Mouse (Mus musculus) liver, adult 2 months (tissue): ENCODE measurements around the gene 5031439G07Rik. TPM values are rescaled to one million over a fixed set of nuclear protein-coding genes. Genes with fewer than 3 reads are reported as not detected.

Experiments used
- DNase-seq: peaks from one replicate; pipeline ENCODE4 v3.0.0-alpha.2; 2011; ENCODE audit warnings: low read depth, low spot score; ENCODE audit errors: extremely low read depth
- H3K27ac ChIP-seq: fragments of 200-500 bp; replicated peaks from 2 replicates; pipeline ENCODE4 v1.5.1; 2012; ENCODE audit warnings: low read depth, mild to moderate bottlenecking, control low read depth, inconsistent platforms, low read length; ENCODE audit not compliant: insufficient read depth
- H3K27me3 ChIP-seq: fragments of 200-500 bp; 2 replicates; pipeline ENCODE4 v1.6.1; 2012; ENCODE audit warnings: mild to moderate bottlenecking, moderate library complexity, low read length, inconsistent platforms; ENCODE audit not compliant: control insufficient read depth, insufficient read depth
- H3K36me3 ChIP-seq: fragments of 200-500 bp; 2 replicates; pipeline ENCODE4 v1.6.1; 2012; ENCODE audit warnings: low read length, inconsistent platforms; ENCODE audit not compliant: control insufficient read depth, insufficient read depth
- H3K4me1 ChIP-seq: fragments of 200-500 bp; 2 replicates; pipeline ENCODE4 v1.6.1; 2011; ENCODE audit warnings: low read length; ENCODE audit not compliant: control insufficient read depth, insufficient read depth
- H3K4me3 ChIP-seq: fragments of 200-500 bp; 2 replicates; pipeline ENCODE4 v1.5.1; 2011; ENCODE audit warnings: low read depth, mild to moderate bottlenecking, control low read depth, low read length, moderate library complexity; ENCODE audit not compliant: insufficient read depth
- H3K79me2 ChIP-seq: fragments of 200-500 bp; 2 replicates; pipeline ENCODE4 v1.6.1; 2012; ENCODE audit warnings: inconsistent platforms, mild to moderate bottlenecking, low read length, moderate library complexity; ENCODE audit not compliant: control insufficient read depth, insufficient read depth
- H3K9ac ChIP-seq: fragments of 200-500 bp; 2 replicates; pipeline ENCODE4 v1.6.1; 2012; ENCODE audit warnings: low read depth, mild to moderate bottlenecking, control low read depth, inconsistent platforms, low read length
- CTCF ChIP-seq: fragments of 200-500 bp; IDR thresholded peaks from 2 replicates; pipeline ENCODE4 v1.5.1; 2011; ENCODE audit warnings: low read depth, low read length, control low read depth
- POLR2A ChIP-seq: fragments of 200-500 bp; IDR thresholded peaks from 2 replicates; pipeline ENCODE4 v1.6.1; 2011; ENCODE audit warnings: low read length, control low read depth; ENCODE audit not compliant: insufficient read depth; ENCODE audit errors: extremely low read depth
- WGBS: fragments of 180-500 bp; shearing (Covaris S2); methylation state at CpG from one replicate; pipeline ENCODE4 v1.1.7; 2018; 5-methylcytosine and 5-hydroxymethylcytosine counted together
- polyA plus RNA-seq: library from polyadenylated mRNA; depleted of rRNA; stranded (reverse); fragments of >200 nt; gene quantifications from 2 replicates; pipeline ENCODE4 v1.2.3, GENCODE M21; 2012
- total RNA-seq: library from RNA; depleted of rRNA; stranded (reverse); fragments of >200 nt; gene quantifications from 2 replicates; pipeline ENCODE4 v1.2.3, GENCODE M21; 2014

5031439G07Rik gene
- total and polyA plus RNA-seq, 2 experiments, result 9.0 to 9.8 TPM

- Histone ChIP-seq H3K4me1 (no peaks in the 10 kb centered on the region), H3K4me3 (no peak overlapping the region), H3K9ac (no peak overlapping the region), H3K36me3 (no peaks in the 10 kb centered on the region; the same call in 1 of the 2 replicates), H3K79me2 (no peaks in the 10 kb centered on the region), H3K27me3 (no peaks in the 10 kb centered on the region), H3K27ac (no peak overlapping the region)
- no peak for TF ChIP-seq POLR2A
- TF ChIP-seq CTCF, result no peak
- 95% methylated on average over 11 of the region's 11 CpGs for WGBS
- no peak for DNase-seq
These were observed 35.1 kb downstream of the 5031439G07Rik start for GRCm38 (mm10) chr15:84953259-84953658.

DNA sequence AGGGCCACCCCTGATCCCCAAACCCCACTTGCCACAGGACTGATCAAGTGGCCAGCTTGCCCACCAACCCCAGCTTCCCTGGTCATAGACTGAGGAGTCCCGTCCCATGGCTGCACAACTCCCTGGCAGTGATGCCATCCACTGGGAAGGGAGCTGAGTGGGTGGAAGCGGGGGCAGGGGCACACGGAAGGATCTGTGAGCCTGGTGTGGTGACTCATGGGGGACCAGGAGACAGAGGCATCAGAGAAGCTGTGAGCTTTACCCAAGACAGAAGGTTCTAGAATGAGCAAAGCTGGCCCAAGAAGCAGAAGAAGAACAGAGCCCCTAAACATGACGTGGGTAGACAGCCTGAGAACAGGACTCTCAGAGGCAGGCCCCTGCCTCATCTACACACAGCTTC lies 38.3 kb downstream of the 5031439G07Rik start:
- Histone ChIP-seq H3K79me2 (no peaks in the 10 kb centered on the region), H3K27ac (no peak overlapping the region), H3K4me1 (no peaks in the 10 kb centered on the region), H3K9ac (no peak overlapping the region), H3K27me3 (no peaks in the 10 kb centered on the region), H3K4me3 (no peak overlapping the region), H3K36me3 (no peaks in the 10 kb centered on the region; the same call in 1 of the 2 replicates)
- no peak for TF ChIP-seq POLR2A
- TF ChIP-seq CTCF, result no peak
- WGBS, result 96% methylated on average over 4 of the region's 4 CpGs
- no peak for DNase-seq

GRCm38 (mm10) chr15:84948990-84949389 lies 39.4 kb downstream of the 5031439G07Rik start:
- no peaks in the 10 kb centered on the region for H3K79me2 ChIP-seq
- no peak overlapping the region for H3K4me3 ChIP-seq
- TF ChIP-seq POLR2A (no peak), CTCF (no peak)
- no peak overlapping the region for H3K9ac ChIP-seq
- DNase-seq, result no peak
- no peaks in the 10 kb centered on the region for H3K27me3 ChIP-seq
- no peaks in the 10 kb centered on the region for H3K4me1 ChIP-seq
- no peaks in the 10 kb centered on the region; the same call in 1 of the 2 replicates for H3K36me3 ChIP-seq
- WGBS, result 91% methylated on average over 14 of the region's 14 CpGs
- H3K27ac ChIP-seq, result no peak overlapping the region

DNA sequence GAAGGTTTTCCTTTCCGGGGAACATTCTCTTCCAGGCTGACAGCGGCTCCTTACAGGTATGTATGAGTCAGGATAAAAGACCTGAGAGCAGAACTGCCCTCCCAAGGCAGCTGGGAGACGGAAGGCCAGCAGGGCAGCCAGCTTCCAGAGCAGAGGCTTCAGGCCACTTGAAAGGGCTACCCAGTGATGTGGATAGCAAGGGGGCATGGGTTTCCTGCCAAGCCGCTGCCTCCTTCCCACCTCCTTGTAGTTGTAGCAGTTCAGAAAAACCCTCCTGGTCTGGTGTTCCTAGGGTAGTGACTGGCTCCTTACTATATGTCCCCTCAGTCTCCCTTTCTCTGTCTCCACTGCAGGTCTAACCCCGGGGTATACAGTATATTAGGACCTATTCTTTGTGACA lies 44.0 kb downstream of the 5031439G07Rik start:
- no peak overlapping the region for H3K9ac ChIP-seq
- H3K4me3 ChIP-seq, result no peak overlapping the region
- no peaks in the 10 kb centered on the region for H3K27me3 ChIP-seq
- H3K4me1 ChIP-seq, result no peaks in the 10 kb centered on the region
- no peak for DNase-seq
- 95% methylated on average over 5 of the region's 5 CpGs for WGBS
- H3K27ac ChIP-seq, result no peak overlapping the region
- H3K36me3 ChIP-seq, result peaks cover 12% of the 10 kb centered on the region
- no peaks in the 10 kb centered on the region for H3K79me2 ChIP-seq
- TF ChIP-seq CTCF (no peak), POLR2A (no peak)

DNA sequence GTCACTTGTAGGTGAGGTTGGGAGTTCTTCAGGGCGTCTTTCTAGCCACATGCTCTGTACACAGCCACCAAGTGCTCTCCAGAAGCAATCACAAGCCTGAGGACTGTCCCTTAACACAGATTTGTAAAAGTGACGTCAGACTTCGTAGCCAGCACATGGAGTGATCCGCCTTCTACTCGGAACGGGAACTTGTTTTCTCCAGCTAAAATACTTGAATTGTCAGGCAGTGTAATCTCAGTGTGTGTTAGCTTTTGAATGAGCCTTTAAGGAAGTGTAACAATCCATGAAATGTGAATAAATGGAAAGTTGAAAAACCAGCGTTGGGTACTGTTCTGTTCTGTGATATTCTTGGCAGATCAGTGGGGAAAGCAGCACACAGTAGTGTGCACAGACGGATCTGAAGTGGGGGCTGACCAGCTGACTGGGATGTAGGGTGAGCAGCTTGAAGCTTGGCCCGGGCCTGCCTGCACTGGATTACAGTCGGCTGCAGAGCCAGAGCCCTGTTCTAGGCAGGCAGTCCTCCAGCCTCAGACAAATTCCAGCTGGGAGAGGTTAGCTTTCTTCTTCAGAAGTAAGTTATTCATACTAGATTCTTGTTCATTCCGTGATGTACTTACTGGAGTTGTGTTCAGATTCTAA lies 45.6 kb downstream of the 5031439G07Rik start:
- Histone ChIP-seq H3K36me3 (peaks cover 20% of the 10 kb centered on the region), H3K79me2 (no peaks in the 10 kb centered on the region), H3K9ac (no peak overlapping the region), H3K27me3 (no peaks in the 10 kb centered on the region), H3K4me1 (no peaks in the 10 kb centered on the region), H3K27ac (no peak overlapping the region), H3K4me3 (no peak overlapping the region)
- DNase-seq, result no peak
- 81% methylated on average over 11 of the region's 11 CpGs for WGBS
- TF ChIP-seq POLR2A, result no peak
- no peak for TF ChIP-seq CTCF

DNA sequence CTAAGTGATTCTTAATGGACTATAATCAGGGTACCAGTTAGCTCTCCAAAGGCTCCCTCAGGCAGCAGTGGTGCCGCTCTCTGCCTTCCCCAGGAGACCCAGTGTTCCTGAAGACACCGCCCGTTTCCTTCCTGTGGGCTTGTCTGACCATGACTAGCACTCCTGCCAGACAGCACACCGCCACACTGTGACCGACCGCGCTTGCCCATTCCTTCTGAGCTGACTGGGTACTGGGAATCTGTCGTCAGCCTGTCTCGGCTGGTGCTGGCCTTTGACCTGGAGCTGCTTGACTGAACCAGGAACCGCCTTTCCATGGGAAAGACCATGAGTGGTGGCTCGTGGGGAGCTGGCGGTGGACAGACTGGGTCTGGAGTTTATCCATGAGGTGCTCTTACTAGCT lies 48.2 kb downstream of the 5031439G07Rik start:
- TF ChIP-seq CTCF (no peak), POLR2A (no peak)
- Histone ChIP-seq H3K9ac (no peak overlapping the region), H3K4me3 (no peak overlapping the region), H3K79me2 (no peaks in the 10 kb centered on the region), H3K27me3 (no peaks in the 10 kb centered on the region), H3K4me1 (no peaks in the 10 kb centered on the region), H3K27ac (no peak overlapping the region), H3K36me3 (peaks cover 39% of the 10 kb centered on the region)
- DNase-seq, result no peak
- 72% methylated on average over 12 of the region's 12 CpGs for WGBS
